Mouse (Mus musculus): ENCODE results near the gene Pld6. TPM values are rescaled to one million over a fixed set of nuclear protein-coding genes. Genes with fewer than 3 reads are reported as not detected.
"Not testable (repeated sequence)": the region's sequence is repeated elsewhere in the genome, so short reads cannot be mapped to it uniquely, and the experiment has no call there.

Pld6 gene
- polyA plus RNA-seq, 1 experiment from 2014 or later, result 4.9 TPM

DNA sequence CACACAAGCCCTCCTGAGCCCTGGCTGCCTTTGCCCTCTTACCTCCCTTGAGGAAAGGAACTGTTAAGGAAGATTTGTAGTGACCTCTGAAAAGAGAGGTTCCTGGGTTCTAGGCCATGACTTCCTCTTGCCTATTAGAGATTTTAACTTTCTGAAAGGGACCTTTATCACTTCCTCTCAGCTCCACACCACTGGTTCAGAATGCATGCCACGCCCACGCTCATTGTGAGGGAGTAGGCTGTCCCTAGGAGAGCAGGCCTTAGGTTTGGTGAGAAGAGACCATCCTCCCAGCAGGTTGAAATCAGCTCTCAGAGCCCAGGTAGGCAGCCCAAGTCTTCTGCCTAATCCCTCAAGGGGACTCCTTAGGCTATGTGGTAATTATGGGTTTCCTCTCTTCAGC is 47.4 kb downstream of the Pld6 start:
- Histone ChIP-seq H3K36me3 (peaks cover 98% of the 10 kb centered on the region), H3K27me3 (no peaks in the 10 kb centered on the region), H3K4me1 (no peaks in the 10 kb centered on the region), H3K27ac (no peak overlapping the region), H3K9ac (no peak overlapping the region), H3K4me3 (no peak overlapping the region), H3K4me2 (replicated peaks) (no peak overlapping the region), H3K9me3 (no peaks in the 10 kb centered on the region)
- no peak for ATAC-seq (ENCODE audit: low FRiP score, low read depth)
- WGBS, result 93% methylated on average over 2 of the region's 2 CpGs

DNA sequence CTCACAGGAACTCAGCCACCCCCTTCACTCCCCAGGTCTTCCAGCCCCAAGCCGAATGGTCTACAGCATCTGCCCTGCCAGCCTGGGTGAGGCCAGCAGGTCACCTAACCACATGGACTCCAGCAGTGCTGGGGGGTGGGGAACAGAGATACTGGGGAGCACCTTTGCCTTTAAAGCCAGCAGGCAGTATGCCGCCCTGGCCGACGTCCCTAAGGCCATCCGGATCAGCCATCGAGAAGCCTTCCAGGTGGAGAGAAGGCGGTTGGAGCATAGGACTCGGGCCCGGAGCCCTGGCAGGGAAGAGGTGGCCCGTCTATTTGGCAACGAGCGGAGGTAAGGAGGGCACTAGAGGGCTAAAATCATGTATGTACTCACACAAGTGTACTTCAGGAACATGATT is 50.2 kb downstream of the Pld6 start:
- ATAC-seq (ENCODE audit: low FRiP score, low read depth), result no peak
- Histone ChIP-seq H3K4me2 (replicated peaks) (no peak overlapping the region), H3K4me3 (no peak overlapping the region), H3K4me1 (no peaks in the 10 kb centered on the region), H3K36me3 (peaks cover 85% of the 10 kb centered on the region), H3K9me3 (no peaks in the 10 kb centered on the region), H3K9ac (no peak overlapping the region), H3K27me3 (no peaks in the 10 kb centered on the region), H3K27ac (no peak overlapping the region)
- 95% methylated on average over 12 of the region's 12 CpGs for WGBS

- H3K36me3 ChIP-seq, result peaks cover 85% of the 10 kb centered on the region
- ATAC-seq (ENCODE audit: low FRiP score, low read depth); H3K4me3 ChIP-seq; H3K9me3 ChIP-seq; H3K4me2 ChIP-seq (replicated peaks); H3K27ac ChIP-seq; H3K9ac ChIP-seq; H3K27me3 ChIP-seq; H3K4me1 ChIP-seq: not testable (repeated sequence)
- WGBS, result 95% methylated on average over 4 of the region's 4 CpGs
Observed at GRCm38 (mm10) chr11:59735938-59736337, 51.5 kb downstream of the Pld6 start.

DNA sequence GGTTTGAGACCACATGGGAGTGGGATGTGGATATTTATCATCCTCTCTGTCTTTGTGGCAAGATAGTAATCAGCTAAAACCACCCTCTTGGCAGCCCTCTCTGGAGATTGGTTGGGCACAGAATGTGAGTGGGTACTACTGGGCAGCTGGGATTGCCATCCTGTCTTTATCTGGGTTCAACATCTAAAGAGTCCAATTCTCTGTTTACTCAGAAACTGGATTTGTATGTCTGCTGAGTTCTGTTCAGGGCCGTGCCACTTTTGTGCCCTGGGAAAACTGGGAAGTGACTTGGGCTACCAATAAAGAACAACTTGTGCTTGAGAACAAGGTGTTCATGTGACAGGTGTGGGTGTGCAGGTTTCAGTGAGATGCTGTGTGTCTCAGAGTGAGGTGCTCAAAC is 53.1 kb downstream of the Pld6 start:
- Histone ChIP-seq H3K27me3 (no peaks in the 10 kb centered on the region), H3K4me2 (replicated peaks) (no peak overlapping the region), H3K9me3 (no peaks in the 10 kb centered on the region), H3K36me3 (peaks cover 84% of the 10 kb centered on the region), H3K4me1 (no peaks in the 10 kb centered on the region), H3K4me3 (no peak overlapping the region), H3K27ac (no peak overlapping the region), H3K9ac (no peak overlapping the region)
- ATAC-seq (ENCODE audit: low FRiP score, low read depth), result no peak
- WGBS, result 95% methylated on average over 1 of the region's 1 CpGs

Other genes starting within 250 kb of the Pld6 start
- gene Nlrp3, start 246.1 kb downstream of the Pld6 start, polyA plus RNA-seq (2015; fragmentation: Nextera tagmentation; extraction: Ambion mirVana), result 0.19 and 0.34 TPM in 2 replicates
- gene Olfr222, start 211.4 kb downstream of the Pld6 start, polyA plus RNA-seq (2015; fragmentation: Nextera tagmentation; extraction: Ambion mirVana), result not detected in 2 replicates
- not detected in 2 replicates for gene Olfr223, start 194.4 kb downstream of the Pld6 start, polyA plus RNA-seq (2015; fragmentation: Nextera tagmentation; extraction: Ambion mirVana)
- 40.7 and 44.4 TPM in 2 replicates for gene Mprip, start 126.3 kb downstream of the Pld6 start, polyA plus RNA-seq (2015; fragmentation: Nextera tagmentation; extraction: Ambion mirVana)
- gene Flcn, start 22.4 kb upstream of the Pld6 start, polyA plus RNA-seq (2015; fragmentation: Nextera tagmentation; extraction: Ambion mirVana), result 38.4 and 40.8 TPM in 2 replicates
- 40.3 and 44.8 TPM in 2 replicates for gene Nt5m, start 51.8 kb upstream of the Pld6 start, polyA plus RNA-seq (2015; fragmentation: Nextera tagmentation; extraction: Ambion mirVana)
- 219 and 228 TPM in 2 replicates for gene Cops3, start 52.2 kb upstream of the Pld6 start, polyA plus RNA-seq (2015; fragmentation: Nextera tagmentation; extraction: Ambion mirVana)
- gene Med9, start 160.6 kb upstream of the Pld6 start, polyA plus RNA-seq (2015; fragmentation: Nextera tagmentation; extraction: Ambion mirVana), result 38.0 and 39.1 TPM in 2 replicates
- 1.9 and 2.2 TPM in 2 replicates for gene Rasd1, start 177.3 kb upstream of the Pld6 start, polyA plus RNA-seq (2015; fragmentation: Nextera tagmentation; extraction: Ambion mirVana)

Data from limb, embryonic 13.5 days (tissue).